Mouse (Mus musculus) spleen, postnatal 14 days (tissue): ENCODE results near the gene Clec2g.
"Not testable (repeated sequence)": the region's sequence is repeated elsewhere in the genome, so short reads cannot be mapped to it uniquely, and the experiment has no call there.

Experiments used
- DNase-seq, 2 experiments: peaks; one replicate each; pipeline ENCODE4 v3.0.0; 2021 to 2022; ENCODE audit warnings: low spot score in 2 of 2

Clec2g gene

DNA sequence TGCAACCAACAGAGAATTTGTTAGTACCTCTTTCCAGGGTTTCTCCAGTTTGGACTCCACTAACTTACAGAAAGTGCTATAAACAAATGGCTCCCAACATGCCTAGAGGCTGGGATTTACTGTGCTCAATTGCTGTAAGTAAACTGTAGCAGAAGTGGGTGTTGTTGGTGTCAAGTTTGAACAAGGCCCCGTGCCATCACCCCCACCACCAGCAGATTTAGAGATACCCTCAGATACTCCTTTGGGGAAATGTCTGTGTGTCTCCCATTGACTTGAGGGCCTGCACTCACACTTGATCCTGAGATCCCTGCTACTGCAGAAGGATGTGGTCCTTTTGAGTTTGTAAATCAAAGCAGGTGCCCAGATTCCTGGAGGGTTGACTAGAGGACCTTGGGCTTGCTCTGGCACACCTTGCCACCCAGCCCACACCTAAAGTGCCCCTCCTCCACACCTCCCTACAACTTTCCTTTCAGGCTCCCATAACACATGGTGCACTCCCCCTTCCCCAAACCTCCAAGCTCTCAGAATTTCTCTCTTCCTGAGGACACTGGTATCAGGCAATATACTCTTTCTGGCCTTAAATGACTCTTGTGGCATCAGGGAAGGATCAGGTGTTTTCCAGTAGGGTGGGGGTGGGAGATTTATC, 37.3 kb downstream of the Clec2g start:
- no peak for DNase-seq

DNA sequence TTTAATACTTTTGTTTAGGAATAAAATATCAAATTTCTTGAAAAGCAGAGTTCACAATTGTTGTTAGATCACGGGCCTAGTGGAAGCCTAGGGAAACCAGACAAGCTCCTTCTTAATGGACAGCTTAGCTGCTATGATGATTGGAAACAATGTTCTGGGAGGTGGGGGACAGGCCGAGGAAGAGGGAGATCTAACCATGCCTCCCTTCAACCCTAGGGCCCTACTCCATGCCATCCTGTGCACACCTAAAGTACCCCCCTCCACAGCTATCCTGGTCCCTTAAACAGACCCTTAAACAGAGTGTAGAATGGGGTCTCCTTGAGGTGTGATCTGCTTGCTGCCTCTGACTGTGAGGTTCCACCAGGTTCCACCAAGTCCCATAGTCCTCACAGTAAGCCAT, 38.0 kb downstream of the Clec2g start:
- no peak for DNase-seq

DNA sequence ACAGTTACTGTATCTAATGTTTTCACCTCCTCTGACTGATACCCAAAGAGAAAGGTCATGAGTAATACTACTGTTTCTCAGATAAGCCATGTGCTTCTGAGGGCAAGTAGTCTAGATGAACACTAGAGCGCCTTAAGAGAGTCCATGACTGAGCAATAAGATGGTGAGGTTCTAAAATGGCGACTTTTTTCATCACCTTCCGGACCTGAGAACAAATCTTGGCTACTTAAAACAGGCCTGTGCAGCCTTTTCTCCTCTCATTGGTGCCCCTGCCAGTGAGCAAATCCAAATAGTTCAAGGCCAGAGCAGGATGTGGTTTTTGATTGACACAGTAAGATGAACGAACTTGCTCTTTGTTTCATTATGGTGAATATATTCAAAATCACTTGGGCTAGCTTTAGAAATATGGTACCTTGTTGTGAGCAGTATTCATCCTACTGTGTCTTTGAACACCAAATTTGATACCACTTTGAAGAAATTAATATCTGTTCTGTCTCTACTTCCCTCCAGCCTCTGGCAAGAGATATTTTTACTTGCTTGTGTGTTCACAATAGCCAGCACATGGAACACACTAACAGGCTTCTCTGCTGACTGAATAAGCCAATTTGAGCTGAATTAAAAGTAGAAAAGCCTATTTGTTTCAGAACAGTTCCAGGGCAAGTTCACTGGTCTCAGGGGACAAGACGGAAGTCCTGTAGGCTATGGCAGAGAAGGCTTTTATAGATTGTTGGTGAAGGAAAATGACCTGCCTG, 38.7 kb downstream of the Clec2g start:
- no peak for DNase-seq

DNA sequence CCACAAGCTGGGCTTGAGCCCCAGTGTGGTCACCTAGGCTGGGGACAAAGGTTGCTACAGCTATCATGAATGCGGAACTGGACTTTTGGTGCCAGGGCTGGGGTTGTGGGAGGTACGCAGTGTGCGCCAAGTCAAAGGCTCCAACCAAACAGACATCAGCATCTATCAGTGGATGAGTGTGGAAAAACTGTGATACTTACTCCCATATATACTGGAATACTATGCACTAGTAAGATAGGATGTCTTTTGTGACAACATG, 39.2 kb downstream of the Clec2g start:
- DNase-seq, result no peak

DNA sequence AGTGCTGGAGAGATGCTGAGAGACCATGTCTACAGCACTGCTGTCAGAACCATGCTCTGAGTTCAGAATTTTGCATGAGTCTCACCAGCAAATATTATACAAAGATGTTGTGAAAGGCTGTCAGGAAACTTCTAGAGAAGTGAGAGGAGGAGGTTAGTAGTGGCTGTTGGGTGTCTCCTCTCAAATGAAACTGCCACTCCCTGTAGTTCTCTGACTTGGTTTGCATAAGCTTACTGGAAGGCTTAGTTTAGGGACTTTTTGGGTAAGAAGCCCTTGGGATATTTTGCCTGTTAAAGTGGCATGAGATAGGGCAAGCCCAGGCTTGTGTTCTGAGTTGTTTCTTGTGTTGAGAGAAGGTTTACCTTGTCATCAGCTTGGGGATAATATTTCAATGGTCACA, 40.7 kb downstream of the Clec2g start:
- not testable (repeated sequence) for DNase-seq

DNA sequence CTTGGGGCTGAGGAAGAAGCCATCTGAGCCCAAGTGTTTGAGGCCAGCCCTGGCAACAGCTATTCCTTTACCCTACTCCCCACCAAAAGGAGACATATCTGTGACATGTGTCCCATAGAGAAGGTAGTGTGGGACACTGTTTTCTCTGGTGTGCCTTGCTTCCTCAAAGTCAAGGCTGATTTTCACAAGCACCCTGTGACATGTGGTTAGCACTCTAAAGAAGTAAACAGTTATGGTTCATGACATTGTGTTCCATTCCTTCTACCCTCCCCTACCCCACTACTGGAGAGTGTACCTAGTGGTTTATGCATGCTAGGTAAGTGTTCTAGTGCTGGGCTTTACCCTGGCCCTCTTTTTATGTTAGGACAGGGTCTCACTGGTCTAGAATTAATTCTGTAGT, 42.0 kb downstream of the Clec2g start:
- no peak for DNase-seq

DNA sequence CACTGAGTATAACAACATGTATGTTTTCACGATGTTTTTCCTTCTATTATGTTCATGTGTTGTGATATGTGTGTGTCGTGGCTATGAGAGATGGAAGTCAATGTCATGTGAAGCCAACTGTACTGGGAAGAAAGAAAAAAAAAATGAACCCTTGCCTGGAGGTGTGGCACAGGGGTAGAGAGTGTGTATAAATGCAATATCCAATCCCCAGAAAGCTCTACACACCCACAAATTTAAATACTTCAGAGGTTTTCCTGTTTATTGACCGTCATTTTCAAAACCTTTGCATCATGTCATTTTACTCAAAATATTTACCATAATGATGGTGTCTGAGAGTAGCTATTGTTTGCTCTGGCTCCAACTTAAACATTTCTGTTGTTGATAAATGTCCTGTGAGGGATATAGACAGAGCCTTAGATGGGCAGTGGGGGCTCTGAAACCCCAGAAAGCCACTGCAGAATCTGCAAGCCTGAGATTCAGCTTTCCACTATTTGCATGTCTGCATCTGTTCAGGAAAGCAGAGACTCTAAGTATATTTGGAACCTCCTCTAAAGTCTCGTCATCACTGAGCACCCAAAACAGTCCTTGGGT, 47.9 kb downstream of the Clec2g start:
- not testable (repeated sequence) for DNase-seq

DNA sequence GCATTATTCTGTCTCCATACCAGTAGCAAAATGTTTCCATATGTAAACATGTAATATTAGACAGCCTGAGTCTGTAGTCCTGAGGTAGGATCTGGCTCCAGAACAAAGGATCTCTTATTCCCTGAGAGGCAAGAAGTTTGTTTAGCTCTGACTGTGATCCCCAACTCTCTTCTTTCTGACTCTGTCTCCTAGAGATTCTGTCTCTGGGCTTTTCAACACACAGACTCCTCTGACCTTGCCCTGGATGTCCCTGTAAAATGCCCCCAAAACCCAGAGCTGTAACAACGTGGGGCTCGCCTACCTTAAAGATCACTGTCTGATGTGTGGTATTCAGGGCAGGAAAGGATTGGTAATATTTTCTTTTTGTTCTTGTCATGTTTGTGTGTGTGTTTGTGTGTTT, 58.2 kb downstream of the Clec2g start:
- DNase-seq, result no peak

DNA sequence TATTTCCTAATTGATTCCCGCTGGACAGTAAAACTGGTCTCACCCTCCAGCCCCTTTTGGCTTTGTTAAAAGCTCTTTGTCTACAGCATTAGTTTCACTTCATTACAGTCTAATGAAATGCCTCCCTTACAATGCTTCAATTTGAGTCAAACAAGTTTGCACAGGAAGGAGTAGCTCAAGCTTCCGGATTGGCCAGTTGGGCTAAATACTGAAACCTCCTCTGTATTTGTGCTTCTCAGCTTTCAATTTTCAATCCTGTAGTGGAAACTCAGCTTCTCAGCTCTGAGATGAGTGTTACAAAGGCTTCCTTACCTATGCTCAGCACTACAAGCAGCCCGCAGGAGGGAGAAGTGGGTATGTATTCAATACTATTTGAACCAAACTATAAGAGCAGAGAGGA, 58.6 kb downstream of the Clec2g start:
- no peak for DNase-seq

DNA sequence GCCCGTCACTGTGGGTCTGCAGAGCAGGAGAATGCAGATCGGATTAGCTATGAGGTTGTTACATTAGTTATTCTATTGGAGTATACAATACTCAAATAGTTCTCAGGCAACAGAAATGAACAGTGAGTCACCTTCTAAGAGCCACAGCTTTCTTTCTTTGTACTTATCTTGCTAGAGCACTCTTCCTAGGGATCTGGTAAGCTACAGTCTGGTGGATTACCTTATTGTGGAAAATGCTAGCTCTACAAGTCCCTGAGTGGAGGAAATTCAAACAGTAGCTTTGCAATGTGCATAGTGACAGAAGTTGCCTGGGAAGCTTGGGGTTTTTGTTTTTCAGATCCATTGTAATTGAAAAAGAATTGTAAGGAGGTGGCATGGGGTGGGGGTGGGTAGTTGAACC, 59.0 kb downstream of the Clec2g start:
- DNase-seq, result no peak

DNA sequence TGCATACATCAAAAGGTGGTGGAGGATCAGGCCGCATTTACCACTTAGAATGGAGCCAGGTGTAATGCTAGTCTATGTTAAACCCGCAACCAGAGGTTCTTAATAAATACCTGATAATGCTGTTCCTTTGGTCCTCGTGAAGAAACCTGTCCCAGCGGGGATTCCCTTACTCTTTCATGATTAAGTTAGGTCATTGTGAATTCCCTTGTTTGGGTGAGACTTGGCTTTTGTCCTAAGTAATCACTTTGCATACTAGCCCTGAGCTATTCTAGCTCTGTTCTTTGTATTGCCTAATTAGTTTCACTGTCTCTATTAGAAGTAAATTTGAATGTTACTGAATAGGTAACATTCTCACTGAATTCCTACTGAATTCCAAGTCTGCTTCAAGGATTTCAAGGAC, 60.2 kb downstream of the Clec2g start:
- DNase-seq, result no peak

DNA sequence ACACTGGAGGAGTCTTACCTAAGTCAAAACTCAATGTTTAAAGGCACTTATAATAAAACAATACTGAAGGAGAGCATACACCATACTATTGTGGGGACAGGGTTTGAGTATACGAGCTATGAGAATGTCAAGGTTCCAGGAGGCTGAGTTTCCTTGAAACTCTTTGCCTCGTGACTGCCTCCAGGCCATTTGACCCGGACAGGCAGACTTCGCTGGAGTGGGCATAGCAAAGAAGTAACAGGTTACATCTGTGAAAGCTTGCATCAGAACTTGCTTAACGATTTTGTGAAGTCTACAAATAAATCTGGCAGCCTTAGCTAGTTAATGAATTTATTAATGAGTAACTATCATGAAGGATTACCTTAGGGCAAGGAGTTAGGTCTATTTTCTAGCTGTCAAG, 60.6 kb downstream of the Clec2g start:
- DNase-seq, result no peak

DNA sequence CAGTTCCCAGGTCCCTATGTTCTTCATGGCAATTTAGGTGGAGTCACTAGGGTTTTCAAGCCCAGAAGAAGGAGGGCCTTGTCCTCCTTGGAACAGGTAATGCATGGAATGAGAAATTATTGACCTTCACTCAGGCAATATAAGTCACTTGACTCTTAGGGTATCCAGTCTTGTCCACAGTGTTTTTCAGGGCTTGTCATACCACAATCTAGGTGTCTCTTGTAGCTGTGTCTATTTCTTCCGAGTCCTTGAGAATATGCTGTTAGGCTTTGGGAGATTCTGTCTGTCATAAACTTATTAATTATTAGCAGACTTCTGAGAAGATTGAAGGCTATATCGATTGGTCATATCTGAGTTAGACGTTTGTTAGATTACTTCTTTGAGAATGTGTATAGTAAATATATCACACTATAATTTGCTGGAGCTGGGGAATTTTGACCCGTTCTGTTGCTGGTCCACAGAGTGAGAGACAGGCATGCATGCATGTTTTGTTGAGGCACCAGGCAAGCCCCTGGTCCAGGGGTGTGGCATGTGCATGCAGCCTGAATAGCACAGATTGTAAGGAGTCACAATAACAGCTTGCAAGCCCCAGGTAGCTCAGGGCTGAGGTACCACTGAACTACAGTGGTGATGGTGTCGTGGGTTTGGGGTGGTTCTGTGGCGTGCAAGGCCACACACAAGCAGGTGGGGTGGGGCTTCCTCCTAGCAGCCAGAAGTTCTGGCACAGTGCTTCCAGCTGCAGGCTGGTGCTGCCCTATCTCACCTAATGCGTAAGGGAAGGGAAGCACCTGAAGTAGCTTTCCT, 61.3 kb downstream of the Clec2g start:
- no peak for DNase-seq

DNA sequence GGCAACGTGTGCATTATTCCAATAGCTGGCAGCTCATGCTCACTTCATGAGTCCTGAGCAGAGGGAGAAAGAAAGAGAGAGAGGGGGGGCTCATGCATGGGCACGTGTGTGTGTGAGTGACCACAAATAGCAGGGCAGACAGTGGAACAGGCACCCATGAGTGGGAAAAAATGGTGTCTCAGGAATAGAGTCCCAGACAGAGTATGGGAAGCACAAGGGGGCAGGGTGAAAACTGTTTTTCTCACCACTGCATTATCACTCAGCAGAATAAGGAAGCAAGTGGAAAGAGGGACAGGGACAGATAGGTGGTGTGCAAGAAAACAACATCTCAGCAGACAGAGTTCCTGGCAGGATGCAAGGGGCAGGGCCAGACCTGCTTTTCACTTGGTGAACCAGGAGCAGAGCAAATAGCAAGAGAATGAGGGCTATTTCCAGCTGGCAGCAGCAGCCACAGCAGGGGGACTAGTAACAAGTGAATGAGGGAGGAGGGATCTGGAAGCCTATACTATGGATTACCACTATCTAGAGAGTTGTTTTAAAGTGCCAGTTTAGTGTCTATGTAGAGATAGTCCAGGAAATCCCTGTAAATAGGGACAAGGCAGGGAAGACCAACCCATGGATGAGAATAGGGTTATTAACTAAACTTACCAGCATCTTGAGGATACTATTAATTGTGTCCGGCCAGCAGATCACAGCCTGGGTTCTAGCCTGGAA, 62.0 kb downstream of the Clec2g start:
- DNase-seq, result no peak

DNA sequence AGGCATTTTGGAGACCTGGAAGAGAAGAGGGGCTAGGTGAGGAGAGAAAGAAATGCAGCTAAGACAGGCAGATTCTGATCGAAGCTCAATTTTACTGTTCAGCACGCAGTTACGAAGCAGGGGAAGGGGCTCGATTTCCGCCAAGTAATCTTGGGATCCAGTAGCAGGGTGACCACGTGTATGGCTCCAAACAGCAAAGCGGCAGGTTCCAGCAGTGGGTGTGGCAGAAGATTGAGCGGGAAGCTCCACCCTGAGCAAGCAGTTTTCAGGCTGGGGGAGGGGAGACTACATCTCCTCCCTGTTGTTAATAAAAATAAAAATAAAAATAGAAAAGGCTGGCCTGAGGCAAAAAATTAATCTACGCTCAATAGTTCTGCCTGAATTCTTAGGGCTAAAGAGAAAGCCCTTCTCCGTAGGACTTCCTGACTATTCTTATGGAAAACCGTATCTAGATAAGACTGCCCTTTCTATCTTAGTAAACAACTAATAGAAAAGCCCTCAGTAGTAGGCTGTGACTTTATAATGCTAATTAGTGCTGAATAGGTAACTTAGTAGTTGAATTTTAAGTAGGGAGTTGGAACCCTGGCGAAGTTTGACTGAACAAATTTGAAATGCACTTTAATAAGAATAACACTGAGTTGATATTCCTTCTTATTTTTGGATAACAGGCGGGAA, 62.7 kb downstream of the Clec2g start:
- DNase-seq, result no peak

DNA sequence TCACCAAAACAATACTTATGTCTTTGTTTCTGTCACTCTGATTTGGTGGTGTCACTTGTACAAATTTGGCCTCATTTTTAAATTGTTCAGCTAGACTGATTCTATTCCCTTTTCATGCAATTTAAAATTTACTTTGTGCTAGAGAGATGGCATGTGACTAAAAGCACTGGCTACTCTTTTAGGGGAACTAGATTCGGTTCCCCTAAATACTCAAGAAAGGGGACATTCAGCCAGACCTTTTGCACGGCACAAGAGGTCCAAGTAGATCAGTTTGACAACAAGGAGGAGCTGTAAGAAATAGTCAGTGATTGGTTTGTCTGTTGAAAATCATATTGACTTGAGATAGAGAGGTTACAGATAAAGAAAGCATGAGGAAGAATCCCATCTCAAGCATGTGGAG, 67.2 kb downstream of the Clec2g start:
- no peak for DNase-seq

DNA sequence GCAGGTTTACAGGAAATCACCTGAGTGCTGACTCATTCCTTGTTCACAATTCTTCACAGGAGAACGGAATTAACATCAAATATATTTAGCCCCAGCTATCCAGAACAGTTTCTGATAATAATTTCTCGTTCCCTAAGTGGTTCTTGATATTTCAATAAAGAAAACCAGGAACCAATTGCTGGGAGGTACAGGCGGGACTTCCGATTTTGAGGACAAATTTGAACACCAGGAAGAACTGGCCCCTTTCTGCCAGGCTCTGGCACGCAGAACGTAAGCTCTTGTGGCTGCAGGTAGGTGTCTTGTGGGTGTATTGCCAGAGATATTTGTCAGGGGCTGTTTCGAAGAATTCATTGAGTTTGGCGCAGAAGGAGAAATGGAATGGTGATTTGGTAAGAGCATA, 74.4 kb downstream of the Clec2g start:
- DNase-seq, result no peak

DNA sequence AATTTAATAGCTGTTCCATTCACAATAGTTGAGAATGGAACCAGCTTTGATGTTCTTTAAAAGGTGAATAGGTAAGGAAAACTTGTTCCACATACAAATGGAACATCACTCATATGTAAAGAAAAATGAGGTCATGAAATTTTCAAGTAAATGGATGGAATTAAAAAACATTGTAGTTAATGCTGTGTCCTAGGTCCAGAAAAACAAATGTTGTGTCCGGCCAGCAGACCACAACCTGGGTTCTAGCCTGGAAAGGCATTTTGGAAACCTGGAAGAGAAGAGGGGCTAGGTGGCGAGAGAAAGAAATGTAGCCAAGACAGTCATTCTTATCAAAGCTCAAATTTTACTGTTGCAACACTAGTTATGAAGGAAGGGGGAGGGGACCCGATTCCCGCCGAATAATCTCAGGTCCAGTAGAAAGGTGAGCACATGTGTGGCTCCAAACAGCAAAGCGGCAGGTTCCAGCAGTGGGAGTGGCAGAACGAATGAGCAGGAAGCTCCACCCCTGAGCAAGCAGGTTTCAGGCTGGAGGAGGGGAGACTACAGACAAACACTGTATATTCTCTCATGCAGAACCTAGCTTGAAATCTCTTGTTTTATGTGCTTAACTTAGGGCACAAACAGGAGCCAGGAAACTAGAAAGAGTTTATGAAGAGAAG, 75.8 kb downstream of the Clec2g start:
- DNase-seq, result not testable (repeated sequence)

DNA sequence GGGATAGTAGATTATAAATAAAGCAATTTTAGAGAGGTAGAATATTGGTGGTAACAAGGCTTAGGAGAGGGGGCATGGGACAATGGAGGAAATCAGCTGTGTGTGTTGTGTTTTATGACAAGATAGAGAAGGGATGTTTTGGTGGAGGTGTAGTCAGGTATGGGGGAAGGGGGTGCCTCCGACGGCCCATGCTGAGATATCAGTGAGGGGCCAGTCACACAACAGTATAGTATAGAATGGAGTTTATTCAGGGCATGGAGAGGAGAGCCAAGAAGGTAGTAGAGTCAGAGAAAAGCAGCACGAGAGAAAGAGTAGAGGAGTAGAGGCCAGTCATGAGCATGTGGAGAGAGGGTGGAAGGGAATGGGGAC, 76.3 kb downstream of the Clec2g start:
- no peak for DNase-seq

DNA sequence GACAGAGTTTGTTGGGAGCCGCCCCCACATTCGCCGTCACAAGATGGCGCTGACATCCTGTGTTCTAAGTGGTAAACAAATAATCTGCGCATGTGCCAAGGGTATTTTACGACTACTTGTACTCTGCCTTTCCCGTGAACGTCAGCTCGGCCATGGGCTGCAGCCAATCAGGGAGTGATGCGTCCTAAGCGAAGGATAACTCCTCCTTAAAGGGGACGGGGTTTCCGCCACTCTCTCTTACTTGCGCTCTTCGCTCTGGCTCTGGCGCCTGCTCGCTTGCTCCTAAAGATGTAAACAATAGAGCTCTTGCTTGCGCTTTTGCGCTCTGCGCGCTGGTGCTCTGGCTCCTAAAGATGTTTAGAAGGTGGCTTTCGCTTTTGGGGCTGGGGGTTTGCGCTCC, 77.8 kb downstream of the Clec2g start:
- DNase-seq, result not testable (repeated sequence)

DNA sequence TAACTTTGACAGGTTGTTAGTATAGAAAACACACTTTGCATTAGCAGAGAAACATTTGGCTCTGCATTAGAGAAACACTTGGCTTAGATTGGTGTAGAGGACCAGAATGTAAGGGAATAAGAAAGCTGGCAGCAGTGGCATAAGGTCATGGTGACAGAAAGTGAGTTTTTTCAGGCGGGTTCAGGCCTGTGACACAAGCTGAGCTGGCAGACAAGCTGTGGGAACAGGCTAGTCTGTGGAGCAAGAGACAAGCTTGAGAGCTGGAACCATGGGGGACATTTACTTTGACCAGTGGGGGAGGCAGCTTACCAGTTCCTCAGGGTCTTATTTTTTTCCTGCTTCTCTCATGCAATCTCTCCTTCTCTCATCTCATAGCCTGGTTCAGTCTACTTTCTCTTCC, 78.8 kb downstream of the Clec2g start:
- DNase-seq, result no peak
